Mouse (Mus musculus) 3T3-L1 (cell line): ENCODE results near the gene Fabp3.

Source experiments
- DNase-seq: peaks from one replicate; pipeline ENCODE4 v3.0.0-alpha.2; 2015; ENCODE audit warnings: low read depth, low spot score

The Fabp3 gene

GRCm38 (mm10) chr4:130325446-130325845 lies 17.1 kb downstream of the Fabp3 start:
- no peak for DNase-seq

DNA sequence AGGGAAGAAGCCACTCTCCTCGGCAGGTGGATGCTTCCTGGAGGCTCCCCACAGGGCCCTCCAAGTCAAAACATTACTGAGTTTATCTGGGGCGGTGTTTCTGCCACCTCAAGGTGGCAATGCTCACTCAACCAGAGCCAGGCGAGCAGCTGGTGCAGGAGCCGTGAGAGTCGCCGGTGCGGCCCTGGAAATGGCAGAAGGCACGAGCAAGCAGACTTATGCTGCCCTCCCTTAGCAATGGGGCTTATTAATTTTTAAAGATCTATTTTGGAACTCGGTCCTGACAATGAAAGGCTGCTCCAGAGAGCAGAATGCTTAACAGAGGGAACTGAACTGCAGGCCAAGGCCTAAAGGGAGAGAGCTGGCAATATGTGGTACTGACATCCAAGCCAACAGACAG lies 19.0 kb downstream of the Fabp3 start:
- DNase-seq, result no peak

DNA sequence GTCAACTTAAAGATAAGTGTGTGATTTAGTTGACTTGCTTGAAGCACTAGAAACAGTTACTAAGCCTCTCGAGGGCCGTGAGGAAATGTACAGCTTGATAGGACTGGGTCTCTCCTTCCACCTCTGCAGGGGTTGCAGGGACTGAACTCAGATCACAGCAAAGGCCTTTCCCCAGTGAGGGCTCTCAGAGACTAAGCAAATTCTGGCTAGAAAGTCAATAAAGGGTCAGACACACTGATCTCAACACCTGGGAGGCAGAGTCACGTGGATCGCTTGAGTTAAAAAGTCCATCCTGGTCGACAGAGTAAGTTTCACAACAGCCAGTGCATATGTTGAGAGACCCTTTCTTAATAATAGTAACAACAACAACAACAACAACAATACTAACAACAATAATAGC lies 27.5 kb downstream of the Fabp3 start:
- DNase-seq, result no peak

GRCm38 (mm10) chr4:130341691-130342090 lies 33.3 kb downstream of the Fabp3 start:
- peak; percentile 76 for DNase-seq

GRCm38 (mm10) chr4:130349666-130350065 lies 41.3 kb downstream of the Fabp3 start:
- DNase-seq, result peak; percentile 8

- DNase-seq, result no peak
Measured at GRCm38 (mm10) chr4:130350690-130351422, 42.5 kb downstream of the Fabp3 start.

GRCm38 (mm10) chr4:130352588-130352987 lies 44.2 kb downstream of the Fabp3 start:
- no peak for DNase-seq

- peak; percentile 6 for DNase-seq
Measured at GRCm38 (mm10) chr4:130357946-130358345, 49.6 kb downstream of the Fabp3 start.

- DNase-seq, result peak; percentile 99
Measured at GRCm38 (mm10) chr4:130359486-130360237, 51.3 kb downstream of the Fabp3 start, which contains the start of the genes Zcchc17 and Snrnp40. Zcchc17 (minus strand) TSS chr4:130359943. Snrnp40 (plus strand) TSS chr4:130360132.

- DNase-seq, result no peak
Measured at GRCm38 (mm10) chr4:130360238-130360590, 51.8 kb downstream of the Fabp3 start.
